Mouse (Mus musculus): Measurements from ENCODE around the gene Gabarap.

DNA sequence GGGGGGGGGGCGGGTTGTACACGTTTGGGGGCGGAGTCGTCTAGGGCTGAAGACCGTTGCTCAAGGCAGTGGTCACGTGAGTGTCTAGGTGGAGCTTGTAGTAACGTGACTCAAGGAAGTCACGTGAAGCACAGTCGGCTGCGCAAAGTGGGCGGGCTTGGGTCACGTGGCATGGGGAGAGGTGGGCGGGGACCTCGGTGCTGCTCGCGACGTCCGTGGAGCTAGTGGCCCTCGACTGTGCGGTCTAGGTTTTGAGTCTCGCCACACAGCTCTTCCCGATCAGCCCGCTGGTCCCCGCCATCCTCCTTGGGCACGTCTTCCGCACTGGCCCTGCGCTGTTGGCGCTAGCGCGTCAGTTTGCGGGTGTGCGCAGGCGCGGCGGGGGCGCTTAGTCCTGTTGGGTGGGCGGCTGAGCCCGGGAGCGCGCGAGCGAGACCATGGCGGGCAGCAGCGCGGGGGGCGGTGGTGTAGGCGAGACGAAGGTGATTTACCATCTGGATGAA is 9.5 kb downstream of the Gabarap start, which contains the start of gene Dvl2:
- TF ChIP-seq UBTF (IDR thresholded peaks at IDR 0.05; ENCODE audit: low read depth, low read length) (no peak), MEF2A (IDR thresholded peaks at IDR 0.05; ENCODE audit: borderline replicate concordance, low read depth, low read length) (peak; percentile 61), CTCF (conservative IDR thresholded peaks at IDR 0.05 in 1 of 2, IDR thresholded peaks at IDR 0.05 in 1 of 2; ENCODE audit: low read depth in 2 of 2, low read length in 2 of 2) (no peak)
